Mouse (Mus musculus) adrenal gland, postnatal 4 days (tissue): Measurements from ENCODE around the gene Sod2. TPM values are rescaled to one million over a fixed set of nuclear protein-coding genes. Genes with fewer than 3 reads are reported as not detected.
A peak's percentile ranks its signal among the peaks of the same experiment; 100 is the strongest.
"Not testable (repeated sequence)": the region's sequence is repeated elsewhere in the genome, so short reads cannot be mapped to it uniquely, and the experiment has no call there.

ENCODE experiments used
- DNase-seq, 2 experiments: peaks; one replicate each; pipeline ENCODE4 v3.0.0; 2021 to 2022; ENCODE audit warnings: low spot score in 2 of 2, mixed read lengths in 2 of 2
- long read RNA-seq, 2 experiments: library from polyadenylated mRNA; stranded (forward); transcript quantifications; one replicate each; pipeline ENCODE4 v2.0.0; 2021
- total RNA-seq, 2 experiments: library from RNA; stranded (reverse); gene quantifications; 2 replicates each; pipeline ENCODE4 v1.2.3; 2021

The Sod2 gene
- total RNA-seq = 100 to 1,000 TPM; 278 to 301 TPM
- long read RNA-seq, experiment 1, full-length matches to known transcripts = 223 of 239 reads
- long read RNA-seq, experiment 1, partial matches to known transcripts = 13 of 239 reads
- long read RNA-seq, experiment 1, other reads (novel, unspliced or antisense) = 3 of 239 reads
- long read RNA-seq, experiment 2, full-length matches to known transcripts = 204 of 251 reads
- long read RNA-seq, experiment 2, partial matches to known transcripts = 29 of 251 reads
- long read RNA-seq, experiment 2, other reads (novel, unspliced or antisense) = 18 of 251 reads

DNA sequence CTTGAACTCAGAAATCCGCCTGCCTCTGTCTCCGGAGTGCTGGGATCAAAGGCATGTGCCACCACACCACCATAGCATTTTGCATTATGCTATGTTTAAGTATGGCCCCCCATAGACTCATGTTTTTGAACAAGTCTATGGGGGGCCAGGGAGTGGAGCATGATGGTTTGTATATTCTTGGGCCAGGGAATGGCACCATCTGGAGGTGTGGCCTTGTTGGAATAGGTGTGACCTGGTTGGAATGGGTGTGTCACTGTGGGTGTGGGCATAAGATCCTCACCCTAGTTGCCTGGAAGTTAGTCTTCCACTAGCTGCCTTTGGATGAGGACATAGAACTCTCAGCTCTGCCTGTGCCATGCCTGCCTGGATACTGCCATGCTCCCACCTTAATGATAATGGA lies at the start of gene Sod2:
Gene Sod2, plus strand, starts transcription at position 301 of the 400 bp plus-strand sequence.
- DNase-seq = not testable (repeated sequence)

DNA sequence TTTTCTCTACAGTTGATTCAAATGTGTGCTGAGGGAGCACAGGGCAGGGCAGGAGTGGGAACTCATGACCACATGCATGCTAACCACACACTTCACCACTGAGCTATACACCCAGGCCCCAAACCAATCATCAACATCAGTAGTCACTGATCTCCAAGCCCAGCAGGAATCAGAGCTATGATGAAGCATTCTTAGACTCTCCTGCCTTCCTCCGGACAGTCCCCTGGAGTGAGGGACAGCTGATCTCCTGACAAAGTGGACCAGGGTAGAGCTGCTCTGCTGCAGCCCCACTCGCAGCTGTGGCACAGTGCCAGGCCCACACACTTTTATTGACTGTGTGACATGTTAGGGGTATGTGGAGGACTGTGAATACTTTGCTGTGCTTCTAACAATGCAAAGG lies 47.3 kb upstream of the Sod2 start:
- not testable (repeated sequence) for DNase-seq

DNA sequence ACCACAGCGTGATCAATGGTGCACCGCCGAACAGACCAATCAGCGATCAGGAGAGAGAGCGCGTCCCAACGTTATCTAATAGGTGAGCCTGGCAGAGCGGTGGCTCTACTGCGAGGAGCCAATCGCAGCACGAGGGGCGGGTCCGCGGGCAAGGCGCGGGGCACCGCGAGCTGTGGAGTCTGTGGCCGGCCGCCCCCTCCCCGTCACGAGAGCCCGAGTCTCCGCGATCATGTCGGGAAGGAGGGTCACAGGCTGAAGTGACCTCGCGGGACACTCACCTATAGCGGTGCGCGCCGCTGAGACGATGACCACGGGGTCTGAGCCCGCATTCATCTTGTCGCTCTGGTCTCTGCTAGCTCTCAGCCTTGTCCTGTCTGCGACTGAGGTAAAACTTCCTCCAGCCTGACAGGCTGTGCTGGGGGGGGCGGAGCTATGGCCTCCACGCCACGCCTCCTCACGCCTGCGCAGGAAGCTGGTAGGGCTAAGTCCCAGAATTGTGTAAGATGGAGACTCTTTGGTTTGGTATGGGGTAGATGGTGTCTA lies 46.2 kb upstream of the Sod2 start, which contains the start of gene Acat2:
Gene Acat2, minus strand, starts transcription at position 417 of the 543 bp plus-strand sequence.
- peak; percentile 85 to 86 for DNase-seq

DNA sequence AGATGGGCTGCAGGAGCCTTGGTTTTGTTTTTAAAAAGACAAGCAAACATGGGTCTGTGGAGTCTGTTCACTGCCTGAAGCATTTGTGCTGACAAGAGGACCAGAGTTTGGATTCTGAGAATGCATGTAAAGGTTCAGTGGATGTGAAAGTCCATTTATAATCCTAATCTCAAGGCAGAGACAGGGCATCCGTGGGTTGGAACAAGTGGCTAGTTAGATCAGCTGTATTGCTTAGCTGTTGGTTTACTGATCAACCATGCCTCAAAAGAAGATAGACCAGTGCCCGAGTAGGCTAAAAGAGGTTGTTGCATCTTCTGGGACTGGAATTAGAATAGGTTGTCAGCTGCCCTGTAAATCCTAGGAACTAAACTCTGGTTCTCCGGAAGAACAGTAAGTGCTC lies 43.2 kb upstream of the Sod2 start:
- DNase-seq = no peak

DNA sequence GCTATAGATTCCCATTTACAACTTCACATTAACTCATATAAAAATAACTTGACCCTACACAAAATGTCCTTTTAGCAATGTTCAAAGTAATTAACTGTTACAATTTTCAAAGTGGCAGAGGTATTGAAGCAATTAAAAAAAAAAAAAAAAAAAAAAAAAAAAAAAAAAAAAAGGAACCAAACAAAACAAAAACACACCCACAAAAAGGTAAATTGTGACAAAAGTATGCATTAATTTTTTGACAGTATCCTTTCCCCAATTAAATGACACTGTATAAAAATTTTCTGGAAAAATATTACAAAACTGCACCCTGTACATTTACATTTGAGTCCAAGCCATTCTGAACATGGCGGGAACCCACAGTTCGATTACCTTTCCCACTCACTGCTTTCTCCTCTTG lies 39.5 kb upstream of the Sod2 start:
- no peak for DNase-seq

DNA sequence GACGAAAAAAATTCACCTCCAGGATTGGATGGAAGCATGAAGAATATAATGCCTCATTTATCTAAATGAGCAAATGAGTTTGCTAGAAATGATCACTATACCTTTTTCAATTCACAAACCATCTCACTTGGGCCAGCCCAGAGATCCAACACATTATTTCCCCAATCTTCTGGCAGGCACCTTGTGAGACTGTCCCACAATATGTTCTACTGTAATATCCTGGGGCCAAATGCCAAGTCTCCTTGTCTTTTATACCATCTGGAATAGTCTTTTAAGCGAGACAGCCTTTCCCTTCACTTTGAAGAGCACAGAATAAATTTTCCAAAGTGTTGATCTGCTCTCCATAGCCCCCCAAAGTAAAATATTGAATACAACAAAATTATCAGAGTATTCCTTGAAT lies 32.8 kb upstream of the Sod2 start:
- DNase-seq = no peak

DNA sequence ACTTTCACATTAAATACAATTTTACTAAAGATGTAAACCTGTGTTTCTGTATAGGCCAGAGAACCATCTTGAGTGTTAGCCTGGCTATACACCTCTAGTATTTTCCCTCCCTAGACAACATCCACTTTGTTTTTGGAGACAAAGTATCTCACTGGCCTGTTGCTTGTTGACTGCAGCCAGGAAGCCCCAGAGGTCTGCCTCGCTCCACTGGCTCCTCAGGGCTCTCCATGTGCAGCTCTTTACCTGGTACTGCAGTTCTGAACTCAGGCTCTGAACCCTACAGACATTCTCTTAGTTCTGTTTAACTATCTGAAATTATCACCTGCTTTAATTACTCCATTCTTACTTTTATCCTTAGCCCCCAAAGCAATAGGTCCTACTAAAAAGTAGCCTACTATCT lies 28.1 kb upstream of the Sod2 start:
- no peak for DNase-seq

DNA sequence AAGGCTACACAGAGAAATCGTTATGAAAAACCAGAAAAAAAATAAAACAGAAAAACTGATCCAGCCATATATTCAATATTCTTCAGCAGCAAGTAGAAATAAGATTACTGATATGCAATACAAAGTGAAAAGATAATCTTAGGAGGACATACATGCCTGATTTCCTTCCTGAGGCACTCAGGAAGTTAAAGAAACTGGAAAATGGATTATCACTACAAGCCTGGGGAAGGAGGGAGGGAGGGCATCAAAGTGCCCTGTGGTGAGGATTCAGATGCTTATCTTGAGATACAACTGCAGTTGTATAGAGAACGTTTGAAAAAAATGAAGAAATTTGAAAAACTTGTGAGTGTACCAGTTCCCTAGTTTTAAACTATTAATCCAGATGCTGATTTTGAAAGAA lies 22.7 kb upstream of the Sod2 start:
- DNase-seq = no peak

DNA sequence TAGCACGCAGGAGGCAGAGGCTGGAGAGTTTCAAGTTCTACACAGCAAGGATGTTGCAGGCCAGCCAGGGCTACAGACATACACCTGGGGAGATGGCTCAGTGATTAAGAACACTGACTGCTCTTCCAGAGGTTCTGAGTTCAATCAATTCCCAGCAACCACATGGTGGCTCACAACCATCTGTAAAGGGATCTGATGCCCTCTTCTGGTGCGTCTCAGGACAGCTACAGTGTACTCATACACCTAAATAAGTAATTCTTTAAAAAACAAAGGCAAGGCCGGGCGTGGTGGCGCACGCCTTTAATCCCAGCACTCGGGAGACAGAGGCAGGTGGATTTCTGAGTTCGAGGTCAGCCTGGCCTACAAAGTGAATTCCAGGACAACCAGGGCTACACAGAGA lies 18.6 kb upstream of the Sod2 start:
- not testable (repeated sequence) for DNase-seq

DNA sequence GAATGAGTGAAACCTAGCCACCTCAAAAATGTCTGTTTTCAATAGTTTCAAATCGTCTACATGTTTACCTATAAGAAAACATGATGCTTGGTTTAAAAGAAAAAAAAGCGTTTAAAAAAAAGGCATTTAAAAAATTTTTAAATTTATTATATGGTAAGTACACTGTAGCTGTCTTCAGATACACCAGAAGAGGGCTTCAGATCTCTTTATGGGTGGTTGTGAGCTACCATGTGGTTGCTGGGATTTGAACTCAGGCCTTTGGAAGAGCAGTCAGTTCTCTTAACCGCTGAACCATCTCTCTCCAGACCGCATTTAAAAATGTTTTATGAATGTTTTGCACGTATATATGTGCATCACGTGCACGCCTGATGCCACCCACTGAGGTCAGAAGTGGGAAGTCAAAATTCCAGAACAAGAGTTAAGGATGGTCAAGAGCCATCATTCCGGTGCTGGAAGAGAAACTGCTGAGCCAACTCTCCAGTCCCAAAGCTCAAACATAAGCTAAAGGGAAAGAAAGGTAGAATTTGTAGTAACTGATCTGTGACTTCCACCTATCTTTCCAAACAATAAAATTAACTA lies 16.0 kb upstream of the Sod2 start:
- no peak for DNase-seq

DNA sequence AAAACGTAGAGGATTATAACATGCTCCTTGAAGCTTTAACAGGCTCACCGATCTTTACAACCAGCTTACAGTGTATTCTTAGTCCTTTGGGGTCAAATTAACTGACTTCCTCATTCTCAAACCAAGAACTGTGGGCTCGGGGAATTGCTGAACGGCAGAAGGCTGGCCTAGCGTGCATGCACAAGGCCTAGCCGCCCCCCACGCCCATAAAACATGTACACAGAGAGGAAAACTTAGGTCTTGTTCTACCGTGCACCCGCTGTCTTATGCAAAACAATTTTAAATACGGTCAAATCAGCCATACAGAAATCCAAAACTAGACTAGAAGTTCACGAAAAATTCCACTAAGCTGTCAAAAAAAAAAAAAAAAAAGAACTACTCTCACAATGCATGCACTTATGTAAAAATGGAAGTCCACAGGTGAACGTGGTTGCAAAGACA lies 15.4 kb upstream of the Sod2 start:
- DNase-seq = no peak

DNA sequence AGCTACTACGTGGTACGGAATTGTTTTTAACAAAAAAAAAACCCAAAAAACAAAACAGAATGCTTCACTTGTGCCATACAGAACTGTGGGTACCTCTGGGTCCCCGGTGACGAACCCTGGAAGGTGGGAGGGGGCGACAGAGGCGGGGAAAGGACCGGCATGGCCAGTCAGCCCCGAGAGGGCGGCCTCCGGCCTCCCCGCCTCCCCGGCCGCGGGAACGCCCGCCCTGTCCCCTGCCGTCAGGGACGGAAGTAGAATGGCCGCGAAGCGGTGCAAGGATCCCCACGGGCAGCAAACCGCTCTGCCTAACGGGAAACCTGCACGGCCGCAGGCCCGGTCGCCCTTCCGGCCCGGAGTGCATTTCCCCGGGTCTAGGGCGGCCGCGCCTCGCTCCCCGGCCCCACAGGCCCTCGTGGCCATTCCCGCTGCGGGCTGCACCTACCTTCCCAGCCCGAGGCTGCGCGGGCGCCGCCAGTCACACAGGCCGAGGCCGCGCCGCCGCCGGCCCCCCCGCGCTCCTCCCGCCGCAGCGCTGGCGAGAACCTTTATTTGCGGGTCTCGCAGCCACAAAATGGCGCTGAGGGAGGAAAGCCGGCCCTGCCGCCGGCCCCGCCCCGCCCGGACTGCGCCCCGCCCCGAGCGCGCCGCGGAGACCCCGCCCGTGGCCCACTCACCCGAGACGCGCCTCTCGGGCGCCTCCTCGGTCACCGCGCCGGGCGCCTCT lies 14.8 kb upstream of the Sod2 start:
- peak; percentile 79 to 81 for DNase-seq

DNA sequence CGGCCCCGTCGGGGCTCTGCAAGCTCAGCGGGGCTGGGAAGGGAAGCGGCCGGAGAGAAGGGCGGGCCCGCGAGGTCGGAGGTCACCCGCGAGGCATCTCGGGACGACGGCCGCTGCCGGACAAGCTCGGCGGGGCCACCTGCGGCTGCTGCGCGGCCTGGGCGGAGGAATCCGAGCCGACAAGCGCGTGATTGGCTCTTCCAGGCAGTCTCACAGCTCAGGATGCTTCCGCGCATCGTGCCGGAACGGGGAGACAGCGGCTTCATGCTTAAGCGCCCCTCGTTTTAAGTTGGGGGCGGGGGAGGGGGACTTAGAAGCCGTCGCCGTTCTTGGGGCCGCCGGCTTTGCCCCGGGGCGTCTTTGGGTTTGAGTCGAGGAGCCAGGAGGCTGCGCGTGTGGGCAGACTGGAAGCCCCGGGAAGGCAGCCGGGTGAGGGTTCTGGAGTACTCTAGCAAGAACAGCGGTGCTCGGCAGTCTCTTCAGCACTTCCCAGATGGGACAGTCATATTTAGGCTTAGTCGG lies 14.1 kb upstream of the Sod2 start:
- peak; percentile 88 to 90 for DNase-seq

DNA sequence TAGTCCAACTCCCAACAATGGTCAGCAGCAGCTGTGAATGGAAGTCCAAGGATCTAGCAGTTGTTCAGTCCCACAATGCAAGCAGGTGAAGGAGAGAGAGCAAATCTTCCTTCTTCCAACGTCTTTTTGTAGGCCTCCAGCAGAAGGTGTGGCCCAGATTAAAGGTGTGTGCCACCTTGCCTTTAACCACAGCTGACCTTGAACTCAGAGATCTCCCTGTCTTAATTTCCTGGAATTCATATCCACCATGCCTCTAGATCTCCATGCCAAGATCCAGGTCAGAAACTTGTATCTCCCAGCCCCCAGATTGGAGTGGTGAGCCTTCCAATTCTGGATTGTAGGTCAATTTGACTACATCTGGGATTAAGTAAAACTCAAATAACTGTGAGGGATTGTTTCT lies 12.6 kb upstream of the Sod2 start, which contains the start of gene Wtap:
Gene Wtap, minus strand, starts transcription at position 101 of the 400 bp plus-strand sequence.
- no peak for DNase-seq

DNA sequence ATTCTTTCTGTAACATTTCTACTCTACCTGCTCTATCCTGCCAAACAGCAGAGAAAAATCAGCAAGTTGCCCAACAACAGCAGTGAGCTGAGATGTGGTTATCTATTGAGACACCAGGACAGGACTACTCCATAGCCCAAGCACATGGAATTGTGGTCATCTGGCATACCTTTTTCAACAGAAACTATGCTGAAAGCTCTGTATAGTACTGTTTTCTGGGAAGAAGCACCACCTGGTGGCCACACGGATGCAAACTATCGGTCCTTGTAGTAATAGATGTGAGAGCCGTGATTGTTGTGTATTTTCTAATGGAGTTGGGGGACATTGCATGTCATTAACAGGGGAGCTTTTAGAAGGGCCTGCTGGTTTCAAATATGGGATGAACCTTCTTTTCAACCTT lies 10.3 kb upstream of the Sod2 start:
- DNase-seq = no peak

DNA sequence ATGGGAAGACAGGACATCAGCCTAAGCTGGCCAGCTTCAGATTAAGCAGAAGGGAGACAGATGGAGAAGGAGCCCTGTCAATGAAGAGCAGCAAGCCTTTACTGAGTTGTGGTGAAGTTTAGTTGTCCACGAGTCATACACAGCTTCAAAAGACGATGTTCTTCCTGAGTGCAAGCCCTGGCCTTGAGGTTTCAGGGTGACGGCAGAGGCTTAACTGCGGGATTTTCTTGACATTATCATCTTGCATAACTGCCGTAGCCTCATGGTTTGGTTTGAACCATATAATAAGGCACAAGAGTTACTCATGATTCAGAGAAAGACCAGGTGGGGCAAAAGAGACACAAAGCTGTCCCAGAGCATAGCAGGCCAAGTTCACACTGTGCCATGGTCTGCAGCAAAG lies 8.8 kb upstream of the Sod2 start:
- no peak for DNase-seq

DNA sequence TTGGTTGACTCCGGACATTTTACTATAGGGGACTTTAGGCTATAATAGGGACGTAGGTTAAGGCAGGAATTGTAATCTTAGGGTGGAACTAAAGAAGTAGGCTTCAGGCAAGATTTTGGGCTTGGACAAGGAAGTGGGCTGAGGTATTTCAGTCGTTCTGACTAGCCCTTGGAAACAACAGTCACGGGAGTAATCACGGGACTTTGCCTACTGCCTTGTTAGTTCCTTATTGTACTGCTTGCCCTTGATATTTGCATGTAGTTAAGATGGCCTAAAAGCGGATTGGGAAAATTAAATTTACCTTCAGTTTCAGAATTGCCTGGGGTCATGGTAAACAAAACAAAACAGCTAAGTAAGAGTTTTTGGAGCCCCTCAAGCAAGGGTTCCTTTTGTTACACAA lies 7.6 kb upstream of the Sod2 start:
- DNase-seq = no peak

DNA sequence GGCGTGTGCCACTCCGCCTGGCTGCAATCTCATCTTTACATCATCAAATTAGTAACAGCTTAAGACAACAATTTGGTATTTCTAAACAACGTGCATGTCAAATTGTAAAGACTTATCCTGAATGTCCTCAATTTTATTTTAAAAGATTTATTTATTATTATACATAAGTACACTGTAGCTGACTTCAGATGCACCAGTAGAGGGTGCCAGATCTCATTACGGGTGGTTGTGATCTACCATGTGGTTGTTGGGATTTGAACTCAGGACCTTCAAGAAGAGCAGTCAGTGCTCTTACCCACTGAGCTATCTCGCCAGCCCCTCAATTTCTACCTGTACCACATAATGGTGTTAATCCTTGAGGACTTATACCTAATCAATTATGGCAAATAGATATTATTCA lies 4.4 kb upstream of the Sod2 start:
- DNase-seq = not testable (repeated sequence)

DNA sequence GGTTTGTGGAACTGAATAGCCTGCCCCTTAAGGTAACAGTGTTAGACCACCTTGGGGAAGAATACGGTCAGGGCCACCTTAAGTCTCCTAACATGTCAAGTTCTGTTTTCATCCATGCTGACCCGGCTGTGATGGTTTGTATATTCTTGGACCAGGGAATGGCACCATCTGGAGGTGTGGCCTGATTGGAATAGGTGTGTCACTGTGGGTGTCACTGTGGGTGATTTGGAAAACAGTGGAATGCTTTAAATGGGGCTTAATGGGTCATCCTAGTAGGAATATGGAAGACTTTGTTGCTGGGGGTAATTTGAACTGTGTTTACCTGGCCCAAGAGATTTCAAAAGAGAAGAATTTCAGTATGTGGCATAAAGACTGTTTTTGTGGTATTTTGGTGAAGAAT lies 2.2 kb upstream of the Sod2 start:
- DNase-seq = not testable (repeated sequence)

DNA sequence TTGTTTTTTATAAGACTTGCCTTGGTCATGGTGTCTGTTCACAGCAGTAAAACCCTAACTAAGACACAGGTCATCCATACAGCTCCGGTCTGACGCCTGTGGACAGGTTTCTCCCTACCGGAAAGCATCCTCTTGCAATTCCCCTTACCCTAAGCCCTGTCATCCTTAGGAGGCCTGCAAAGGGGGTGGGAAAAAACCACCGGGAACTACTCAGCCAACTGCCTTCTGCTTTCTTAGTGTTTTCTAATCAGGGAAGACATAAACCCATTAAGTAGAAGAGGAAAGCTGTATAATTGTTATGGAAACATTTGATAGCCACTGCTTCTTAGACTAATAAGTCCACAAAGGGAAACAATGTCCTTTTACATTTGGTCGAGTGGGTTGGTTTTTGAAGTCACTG lies 338 bp downstream of the Sod2 start:
- DNase-seq = no peak

DNA sequence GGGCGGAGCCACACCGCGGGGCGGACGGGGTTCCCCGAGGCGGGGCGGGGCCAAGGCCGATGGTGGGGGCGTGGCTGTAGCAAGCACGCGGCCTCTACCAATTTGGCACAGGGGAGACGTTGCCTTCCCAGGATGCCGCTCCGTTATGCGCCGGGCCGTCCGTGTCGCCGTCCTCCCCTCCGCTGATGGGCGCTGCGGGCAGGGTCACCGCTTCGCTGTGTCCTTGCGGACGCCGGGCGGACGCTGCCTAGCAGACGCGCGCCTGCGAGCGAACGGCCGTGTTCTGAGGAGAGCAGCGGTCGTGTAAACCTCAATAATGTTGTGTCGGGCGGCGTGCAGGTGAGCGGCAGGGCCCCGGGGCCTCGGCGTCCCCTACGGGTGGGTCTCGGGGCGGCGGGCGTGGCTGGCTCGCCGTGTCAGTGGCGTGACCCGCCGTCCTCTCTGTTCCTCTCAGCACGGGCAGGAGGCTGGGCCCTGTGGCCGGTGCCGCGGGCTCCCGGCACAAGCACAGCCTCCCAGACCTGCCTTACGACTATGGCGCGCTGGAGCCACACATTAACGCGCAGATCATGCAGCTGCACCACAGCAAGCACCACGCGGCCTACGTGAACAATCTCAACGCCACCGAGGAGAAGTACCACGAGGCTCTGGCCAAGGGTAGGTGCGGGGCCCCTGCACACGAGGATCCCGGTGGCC lies 1.2 kb downstream of the Sod2 start:
- peak; percentile 99 for DNase-seq
